Mouse (Mus musculus): ENCODE data around the gene Zfp715. TPM values are rescaled to one million over a fixed set of nuclear protein-coding genes. Genes with fewer than 3 reads are reported as not detected.
A peak's percentile ranks its signal among the peaks of the same experiment; 100 is the strongest.
"Not testable (repeated sequence)": the region's sequence is repeated elsewhere in the genome, so short reads cannot be mapped to it uniquely, and the experiment has no call there.

Zfp715 gene
- total RNA-seq, 2 experiments from 2014 or later = 21.6 to 23.6 TPM

GRCm38 (mm10) chr7:43282859-43283595 is 30.1 kb downstream of the Zfp715 start:
- peak; percentile 82 to 91 for DNase-seq (ENCODE audit: extremely low spot score in 1 of 2, low spot score in 2 of 2)
- peak; percentile 100 for TF ChIP-seq CTCF (IDR thresholded peaks at IDR 0.05)
- intact Hi-C loops (cut with DNase I) = loop anchor here (1.0 to 10.0 kb wide), 4 partner anchors 50 to 392 kb away; partner anchors contain the start of gene Ctu1
- peak overlapping the region; percentile 73 for H3K4me3 ChIP-seq
- H3K27ac ChIP-seq = peak overlapping the region; percentile 84

- intact Hi-C loops (cut with DNase I) = loop anchor here (2.0 to 10.0 kb wide), 3 partner anchors 50 to 392 kb away; partner anchors contain the start of gene Ctu1
These were observed 30.6 kb downstream of the Zfp715 start for GRCm38 (mm10) chr7:43282459-43282858.

GRCm38 (mm10) chr7:43277401-43277800 is 35.7 kb downstream of the Zfp715 start:
- no peak for DNase-seq (ENCODE audit: extremely low spot score in 1 of 2, low spot score in 2 of 2)
- no peak overlapping the region for H3K4me3 ChIP-seq
- TF ChIP-seq CTCF (IDR thresholded peaks at IDR 0.05) = no peak
- no peak overlapping the region for H3K27ac ChIP-seq
- intact Hi-C loops (cut with DNase I) = no loop called here

More at GRCm38 (mm10) chr7:43282459-43282858, 30.6 kb downstream of the Zfp715 start:
- no peak for TF ChIP-seq CTCF (IDR thresholded peaks at IDR 0.05)
- Histone ChIP-seq H3K4me3 (no peak overlapping the region), H3K27ac (no peak overlapping the region)
- DNase-seq (ENCODE audit: extremely low spot score in 1 of 2, low spot score in 2 of 2) = no peak

GRCm38 (mm10) chr7:43276178-43276577 is 36.9 kb downstream of the Zfp715 start:
- DNase-seq (ENCODE audit: extremely low spot score in 1 of 2, low spot score in 2 of 2); H3K27ac ChIP-seq; H3K4me3 ChIP-seq; intact Hi-C loops (cut with DNase I): not testable (repeated sequence)

- no peak for TF ChIP-seq CTCF (IDR thresholded peaks at IDR 0.05)
- Histone ChIP-seq H3K27ac (no peak overlapping the region), H3K4me3 (no peak overlapping the region)
- intact Hi-C loops (cut with DNase I) = no loop called here
- no peak for DNase-seq (ENCODE audit: extremely low spot score in 1 of 2, low spot score in 2 of 2)
These were observed 39.6 kb downstream of the Zfp715 start for GRCm38 (mm10) chr7:43273476-43273875.

- H3K4me3 ChIP-seq; DNase-seq (ENCODE audit: extremely low spot score in 1 of 2, low spot score in 2 of 2); H3K27ac ChIP-seq; intact Hi-C loops (cut with DNase I): not testable (repeated sequence)
These were observed 45.7 kb downstream of the Zfp715 start for GRCm38 (mm10) chr7:43267359-43267758.

- Histone ChIP-seq H3K4me3 (no peak overlapping the region), H3K27ac (no peak overlapping the region)
- TF ChIP-seq CTCF (IDR thresholded peaks at IDR 0.05) = no peak
- no peak for DNase-seq (ENCODE audit: extremely low spot score in 1 of 2, low spot score in 2 of 2)
- intact Hi-C loops (cut with DNase I) = no loop called here
These were observed 59.6 kb downstream of the Zfp715 start for GRCm38 (mm10) chr7:43253540-43253939.

- H3K27ac ChIP-seq; DNase-seq (ENCODE audit: extremely low spot score in 1 of 2, low spot score in 2 of 2); intact Hi-C loops (cut with DNase I); H3K4me3 ChIP-seq: not testable (repeated sequence)
These were observed 62.4 kb downstream of the Zfp715 start for GRCm38 (mm10) chr7:43250718-43251117.

Other genes starting within 250 kb of the Zfp715 start
- gene Zfp936, start 199.1 kb downstream of the Zfp715 start, total RNA-seq (2021) = not detected
- under 1 TPM; 0.34 to 0.54 TPM for gene Siglecf, start 38.0 kb upstream of the Zfp715 start, total RNA-seq (2021)
- gene Siglecg, start 94.9 kb upstream of the Zfp715 start, total RNA-seq (2021) = not detected
- gene Lim2, start 114.4 kb upstream of the Zfp715 start, total RNA-seq (2021) = not detected
- gene Nkg7, start 123.8 kb upstream of the Zfp715 start, total RNA-seq (2021) = not detected
- not detected for gene Cldnd2, start 127.5 kb upstream of the Zfp715 start, total RNA-seq (2021)
- 10 to 100 TPM; 58.2 TPM for gene Etfb, start 130.8 kb upstream of the Zfp715 start, total RNA-seq (2021)
- under 1 TPM in 1 of 2 experiments, not detected in 1; 0.89 TPM for gene Gm45233, start 130.8 kb upstream of the Zfp715 start, total RNA-seq (2021)
- gene Vsig10l, start 149.9 kb upstream of the Zfp715 start, total RNA-seq (2021) = 1 to 10 TPM in 1 of 2 experiments, under 1 TPM in 1; 0.89 to 1.2 TPM
- 10 to 100 TPM; 24.4 to 27.3 TPM for gene Iglon5, start 176.8 kb upstream of the Zfp715 start, total RNA-seq (2021)
- not detected for gene 4931406B18Rik, start 192.6 kb upstream of the Zfp715 start, total RNA-seq (2021)
- gene Cd33, start 231.1 kb upstream of the Zfp715 start, total RNA-seq (2021) = 1 to 10 TPM; 3.7 to 4.7 TPM
- gene Zfp658, start 249.0 kb upstream of the Zfp715 start, total RNA-seq (2021) = 1 to 10 TPM; 5.2 to 5.5 TPM

Measured in left cerebral cortex, adult 2 months (tissue).